Mouse (Mus musculus) forebrain, embryonic 16.5 days (tissue): ENCODE measurements around the gene Klhdc1. TPM values are rescaled to one million over a fixed set of nuclear protein-coding genes. Genes with fewer than 3 reads are reported as not detected.
A peak's percentile ranks its signal among the peaks of the same experiment; 100 is the strongest.

Experiments
- ATAC-seq: fragments of 200-750 bp; cut with Nextera tagmentation; 2 replicates; pipeline ENCODE4 v1.8.0; 2017; ENCODE audit warnings: mild to moderate bottlenecking, moderate library complexity
- H3K27ac ChIP-seq: fragments of 300-500 bp; sonication (generic); 2 replicates; pipeline ENCODE4 v1.5.1; 2014; ENCODE audit warnings: low read length, control low read depth
- H3K27me3 ChIP-seq: fragments of 300-500 bp; sonication (generic); replicated peaks from 2 replicates; pipeline ENCODE4 v1.6.1; 2014; ENCODE audit warnings: low read length; ENCODE audit not compliant: control insufficient read depth, insufficient read depth
- H3K36me3 ChIP-seq: fragments of 300-500 bp; sonication (generic); 2 replicates; pipeline ENCODE4 v1.6.1; 2014; ENCODE audit not compliant: control insufficient read depth, insufficient read depth
- H3K4me1 ChIP-seq: fragments of 300-500 bp; sonication (generic); replicated peaks from 2 replicates; pipeline ENCODE4 v1.6.1; 2014; ENCODE audit warnings: low read length; ENCODE audit not compliant: control insufficient read depth, insufficient read depth
- H3K4me2 ChIP-seq: fragments of 300-500 bp; sonication (generic); 2 replicates; pipeline ENCODE4 v1.6.1; 2014; ENCODE audit warnings: mild to moderate bottlenecking, low read length, control low read depth
- H3K4me3 ChIP-seq: fragments of 300-500 bp; sonication (generic); replicated peaks from 2 replicates; pipeline ENCODE4 v1.5.1; 2014; ENCODE audit warnings: mild to moderate bottlenecking, low read length, control low read depth
- H3K9ac ChIP-seq: fragments of 300-500 bp; sonication (generic); replicated peaks from 2 replicates; pipeline ENCODE4 v1.6.1; 2014; ENCODE audit warnings: low read depth, low read length, control low read depth
- H3K9me3 ChIP-seq: fragments of 300-500 bp; sonication (generic); 2 replicates; pipeline ENCODE4 v1.6.1; 2016; ENCODE audit warnings: low read length; ENCODE audit not compliant: control insufficient read depth
- WGBS: fragments of 180-500 bp; shearing (Covaris S2); extraction: QIAGEN DNeasy Blood & Tissue Kit; methylation state at CpG from one replicate; pipeline ENCODE4 v1.1.7; 2014; 5-methylcytosine and 5-hydroxymethylcytosine counted together
- polyA plus RNA-seq: library from polyadenylated mRNA; unstranded; fragments of >200 nt; fragmentation: Nextera tagmentation; extraction: Ambion mirVana; gene quantifications from 2 replicates; pipeline ENCODE4 v1.2.1, GENCODE M21; 2015

Gene Klhdc1
- polyA plus RNA-seq, 1 experiment from 2014 or later, result 12.5 TPM

DNA sequence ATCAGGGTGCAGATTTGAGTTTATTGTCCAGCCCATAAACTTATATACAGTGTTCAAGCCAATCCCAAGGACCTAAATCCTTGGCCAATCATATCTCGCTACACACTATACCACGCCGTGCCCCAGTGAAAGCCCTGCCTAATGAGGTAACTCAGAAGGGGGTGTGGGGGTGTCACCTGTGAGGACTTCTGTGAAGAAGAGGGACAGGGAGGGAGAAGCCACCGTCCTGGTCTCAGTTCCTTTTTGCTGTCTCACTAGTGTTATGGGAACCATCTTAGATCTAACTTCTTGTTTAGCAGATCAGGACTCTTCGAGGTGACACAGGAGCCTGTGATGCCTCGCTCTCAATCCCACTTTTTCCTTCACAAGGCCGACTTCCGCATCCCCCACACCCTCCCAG lies 46.6 kb downstream of the Klhdc1 start:
- no peak for ATAC-seq
- Histone ChIP-seq H3K27ac (no peak overlapping the region), H3K27me3 (no peaks in the 10 kb centered on the region), H3K9ac (no peak overlapping the region), H3K4me3 (no peak overlapping the region), H3K36me3 (no peaks in the 10 kb centered on the region), H3K4me1 (no peaks in the 10 kb centered on the region), H3K9me3 (no peaks in the 10 kb centered on the region), H3K4me2 (no peak overlapping the region)
- WGBS, result 94% methylated on average over 8 of the region's 8 CpGs

DNA sequence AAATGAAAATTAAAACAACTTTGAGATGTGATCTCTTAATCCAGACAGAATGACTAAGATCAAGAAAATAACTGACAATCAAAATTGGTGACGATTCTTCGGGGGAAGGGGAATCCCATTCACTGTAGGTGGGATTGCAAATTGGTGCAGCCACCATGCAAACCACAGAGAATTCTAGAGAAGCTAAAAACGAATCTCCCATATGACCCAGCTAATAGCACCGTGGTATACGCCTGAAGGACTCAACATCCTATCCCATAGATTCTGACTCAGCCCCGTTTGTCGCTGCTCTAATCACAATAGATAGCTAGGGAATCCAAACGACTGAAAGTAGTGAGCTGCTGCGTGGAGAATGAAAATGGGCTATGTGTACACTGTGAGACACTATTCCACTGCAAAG lies 47.7 kb downstream of the Klhdc1 start:
- Histone ChIP-seq H3K4me3 (no peak overlapping the region), H3K27ac (no peak overlapping the region), H3K36me3 (no peaks in the 10 kb centered on the region), H3K4me1 (no peaks in the 10 kb centered on the region), H3K27me3 (no peaks in the 10 kb centered on the region), H3K9me3 (no peaks in the 10 kb centered on the region), H3K4me2 (no peak overlapping the region), H3K9ac (no peak overlapping the region)
- no peak for ATAC-seq
- WGBS, result 75% methylated on average over 9 of the region's 9 CpGs

DNA sequence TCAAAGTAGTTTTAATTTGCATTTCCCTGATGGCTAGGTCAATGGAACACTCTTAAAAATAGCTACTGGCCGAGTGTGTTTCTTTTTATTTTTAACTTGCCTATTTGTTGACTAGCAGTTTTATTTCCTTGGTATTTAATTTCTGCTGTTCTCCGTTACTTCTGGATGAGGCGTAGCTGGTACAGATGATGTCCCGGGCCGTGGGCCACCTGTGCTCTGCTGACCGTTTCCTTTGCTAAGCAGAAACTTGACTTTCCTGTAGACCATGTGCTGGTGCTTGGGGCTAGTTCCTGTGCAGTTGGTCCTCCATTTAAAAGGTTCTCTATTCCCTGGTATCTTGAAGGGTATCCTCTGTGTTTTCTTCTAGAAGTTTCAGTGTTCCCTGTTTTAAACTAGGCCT lies 51.4 kb downstream of the Klhdc1 start:
- H3K36me3 ChIP-seq, result no peaks in the 10 kb centered on the region
- H3K4me2 ChIP-seq, result no peak overlapping the region
- peaks cover 6% of the 10 kb centered on the region for H3K4me1 ChIP-seq
- H3K27me3 ChIP-seq, result no peaks in the 10 kb centered on the region
- H3K9me3 ChIP-seq, result no peaks in the 10 kb centered on the region
- WGBS, result 90% methylated on average over 6 of the region's 6 CpGs
- no peak overlapping the region for H3K9ac ChIP-seq
- no peak for ATAC-seq
- H3K27ac ChIP-seq, result no peak overlapping the region
- no peak overlapping the region for H3K4me3 ChIP-seq

DNA sequence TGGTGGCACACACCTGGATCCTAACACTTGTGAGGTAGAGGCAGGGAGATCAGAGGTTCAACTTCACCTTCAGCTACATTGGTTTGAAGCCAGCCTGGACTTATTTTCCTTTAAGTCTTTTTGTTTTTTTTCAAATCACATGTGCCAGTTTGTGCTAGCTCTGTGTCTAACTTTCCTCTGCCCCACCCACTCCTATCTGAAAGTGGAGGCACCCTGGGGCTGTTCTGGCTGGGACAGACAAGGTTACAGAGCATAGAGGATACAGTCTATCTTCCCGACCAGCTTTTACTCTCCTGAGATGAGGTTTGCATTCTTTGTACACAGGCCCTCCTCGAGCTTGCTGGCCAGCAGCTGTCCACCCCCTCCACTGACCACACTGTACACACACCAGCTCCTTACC lies 52.8 kb downstream of the Klhdc1 start:
- 72% methylated on average over 2 of the region's 2 CpGs for WGBS
- Histone ChIP-seq H3K4me3 (no peak overlapping the region), H3K4me2 (no peak overlapping the region), H3K27me3 (no peaks in the 10 kb centered on the region), H3K36me3 (no peaks in the 10 kb centered on the region), H3K9ac (no peak overlapping the region), H3K4me1 (peaks cover 17% of the 10 kb centered on the region), H3K27ac (no peak overlapping the region), H3K9me3 (no peaks in the 10 kb centered on the region)
- ATAC-seq, result no peak

DNA sequence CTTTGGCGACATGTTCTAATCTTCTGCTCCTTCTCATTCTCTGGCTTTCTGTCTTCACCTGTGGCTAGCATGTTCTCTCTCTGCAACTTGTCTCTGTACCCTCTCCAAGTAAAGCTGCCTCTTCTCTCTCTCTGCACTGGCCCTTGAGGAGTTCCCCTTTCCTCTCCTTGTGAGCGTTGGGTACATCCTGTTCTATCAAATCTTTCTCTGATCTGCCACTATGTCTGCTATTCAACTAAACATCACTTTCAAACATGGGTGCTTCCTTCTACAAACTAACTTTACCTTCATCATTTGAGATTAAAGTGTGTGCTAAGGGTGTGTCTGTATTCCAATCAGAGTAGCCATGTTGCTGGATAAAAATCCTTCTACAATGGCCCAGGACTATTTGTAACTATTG lies 54.0 kb downstream of the Klhdc1 start:
- Histone ChIP-seq H3K27ac (no peak overlapping the region), H3K4me1 (peaks cover 26% of the 10 kb centered on the region), H3K4me2 (no peak overlapping the region), H3K9me3 (no peaks in the 10 kb centered on the region), H3K27me3 (no peaks in the 10 kb centered on the region), H3K4me3 (no peak overlapping the region), H3K9ac (no peak overlapping the region), H3K36me3 (no peaks in the 10 kb centered on the region)
- 90% methylated on average over 2 of the region's 2 CpGs for WGBS
- ATAC-seq, result no peak

DNA sequence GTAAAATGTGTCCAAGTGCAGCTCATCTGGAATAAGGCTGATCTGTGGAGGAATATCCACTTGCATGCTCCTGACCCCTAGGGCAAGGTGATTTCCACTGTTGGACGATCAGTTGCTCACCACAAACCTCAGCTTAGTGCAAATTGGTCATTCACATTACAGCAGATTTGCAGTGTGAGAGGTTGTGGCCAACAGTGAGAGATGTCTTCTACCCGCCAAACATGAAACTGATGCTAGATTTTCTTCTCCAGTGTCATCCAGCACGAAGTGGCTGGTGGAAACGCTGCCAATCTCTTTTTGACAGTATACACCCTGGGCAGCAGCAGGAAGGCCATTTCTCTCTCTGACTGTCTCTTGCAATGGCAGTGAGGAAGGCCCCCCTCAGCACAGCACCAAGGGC lies 54.7 kb downstream of the Klhdc1 start:
- Histone ChIP-seq H3K9ac (peak overlapping the region; percentile 95), H3K9me3 (no peaks in the 10 kb centered on the region)
- WGBS, result 88% methylated on average over 4 of the region's 4 CpGs

DNA sequence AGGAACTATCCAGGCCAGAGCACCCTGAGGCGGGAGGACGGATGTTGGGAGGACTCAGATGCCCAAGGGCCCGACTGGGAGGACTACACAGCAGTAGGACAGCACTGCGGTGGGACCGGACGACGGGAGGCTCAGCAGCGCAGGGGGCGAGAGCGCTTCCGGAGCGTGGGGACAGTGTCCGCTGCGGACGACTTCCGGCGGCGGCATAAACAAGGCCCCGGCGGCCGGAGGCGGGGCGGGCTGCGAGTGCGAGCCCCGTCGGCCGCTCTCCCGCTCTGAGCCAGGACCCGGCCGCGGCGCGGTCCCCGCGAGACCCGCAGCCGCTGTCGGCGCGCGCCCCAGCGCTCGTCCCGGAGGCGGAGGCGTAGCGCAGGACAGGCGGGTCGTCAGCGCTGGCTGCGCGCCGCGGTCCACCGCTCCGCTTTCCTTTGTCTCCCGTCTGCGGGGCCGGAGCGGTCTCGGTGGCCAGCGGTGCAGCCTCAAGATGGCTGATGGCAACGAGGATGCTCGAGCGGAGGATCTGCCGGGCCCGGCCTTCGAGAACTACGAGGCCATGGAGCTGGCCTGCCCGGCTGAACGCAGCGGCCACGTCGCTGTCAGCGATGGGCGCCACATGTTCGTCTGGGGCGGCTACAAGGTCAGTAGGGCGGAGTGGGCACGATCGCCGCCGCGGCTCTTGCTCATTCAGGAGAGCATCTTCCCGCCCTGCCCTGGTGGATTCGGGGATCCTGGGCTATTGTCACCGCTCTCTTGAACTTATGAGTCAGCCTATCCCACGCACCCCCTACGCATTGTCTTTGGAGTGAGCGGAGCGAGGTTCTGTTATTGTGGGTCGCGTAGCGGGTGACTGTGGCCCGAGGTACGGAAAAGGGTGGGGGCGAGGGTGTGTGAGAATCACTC lies 55.8 kb downstream of the Klhdc1 start, which contains the start of gene Klhdc2:
TSS of gene Klhdc2 (plus strand) at position 171 of the 900 bp plus-strand sequence.
- under 1% methylated on average over 86 of the region's 98 CpGs for WGBS
- peak within 1 kb of the TSS; percentile 84 for H3K4me3 ChIP-seq
- peak within 1 kb of the TSS; percentile 95 for H3K9ac ChIP-seq

More for the DNA sequence above, 54.7 kb downstream of the Klhdc1 start:
- no peaks in the 10 kb centered on the region for H3K27me3 ChIP-seq
- peak overlapping the region; percentile 84 for H3K4me3 ChIP-seq
- peaks cover 3% of the 10 kb centered on the region; the same call in 1 of the 2 replicates for H3K36me3 ChIP-seq
- ATAC-seq, result no peak
- peak overlapping the region; percentile 69 for H3K4me2 ChIP-seq
- H3K4me1 ChIP-seq, result peaks cover 26% of the 10 kb centered on the region
- H3K27ac ChIP-seq, result peak overlapping the region; percentile 91

DNA sequence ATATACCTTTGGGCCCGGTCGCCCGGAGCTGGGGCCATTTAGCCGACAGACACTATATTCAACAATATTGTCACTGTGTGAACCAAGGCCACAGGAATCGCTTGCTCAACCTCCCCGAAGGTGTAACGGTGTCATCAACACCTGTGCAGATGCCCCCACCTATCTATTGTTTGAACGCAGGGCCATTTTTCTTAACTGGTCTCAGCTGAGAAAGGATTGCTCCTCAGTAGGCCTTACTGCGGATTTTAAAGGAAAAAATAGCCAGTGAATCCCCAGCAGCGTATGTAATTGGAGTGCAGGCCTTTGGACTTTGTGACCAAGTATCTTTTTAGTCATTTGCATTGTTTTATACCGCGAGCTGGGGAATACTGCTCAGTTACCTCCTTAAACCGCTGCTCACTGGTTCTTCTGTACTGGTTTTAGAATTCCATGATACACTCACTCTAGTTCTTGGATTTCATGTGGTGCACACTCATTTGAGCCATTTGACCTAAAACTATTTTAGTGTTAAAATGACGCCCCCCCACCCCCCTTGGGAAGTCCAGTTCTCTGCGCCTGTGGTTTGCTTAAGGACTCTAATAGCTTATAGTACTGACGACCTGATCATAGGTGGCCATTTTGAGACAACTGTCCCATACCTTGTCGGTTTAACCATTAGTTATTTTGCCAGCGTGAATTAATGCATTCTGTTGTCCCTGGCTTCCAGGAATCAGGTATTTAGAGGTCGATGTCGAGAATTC lies 56.6 kb downstream of the Klhdc1 start:
- ATAC-seq, result no peak
- Histone ChIP-seq H3K4me2 (peak overlapping the region; percentile 69), H3K9me3 (no peaks in the 10 kb centered on the region), H3K27ac (peak overlapping the region; percentile 91), H3K4me1 (peaks cover 26% of the 10 kb centered on the region), H3K36me3 (peaks cover 14% of the 10 kb centered on the region), H3K4me3 (peak overlapping the region; percentile 84), H3K27me3 (no peaks in the 10 kb centered on the region), H3K9ac (peak overlapping the region; percentile 95)
- 18% methylated on average over 20 of the region's 20 CpGs for WGBS

More for the DNA sequence above, 55.8 kb downstream of the Klhdc1 start, which contains the start of gene Klhdc2:
- Histone ChIP-seq H3K27ac (peak within 1 kb of the TSS; percentile 91), H3K9me3 (no peaks in the 10 kb centered on the region), H3K4me2 (peak within 1 kb of the TSS; percentile 69), H3K4me1 (peaks cover 26% of the 10 kb centered on the region), H3K27me3 (no peaks in the 10 kb centered on the region), H3K36me3 (peaks cover 6% of the 10 kb centered on the region; the same call in 1 of the 2 replicates)
- ATAC-seq, result peak; percentile 95

DNA sequence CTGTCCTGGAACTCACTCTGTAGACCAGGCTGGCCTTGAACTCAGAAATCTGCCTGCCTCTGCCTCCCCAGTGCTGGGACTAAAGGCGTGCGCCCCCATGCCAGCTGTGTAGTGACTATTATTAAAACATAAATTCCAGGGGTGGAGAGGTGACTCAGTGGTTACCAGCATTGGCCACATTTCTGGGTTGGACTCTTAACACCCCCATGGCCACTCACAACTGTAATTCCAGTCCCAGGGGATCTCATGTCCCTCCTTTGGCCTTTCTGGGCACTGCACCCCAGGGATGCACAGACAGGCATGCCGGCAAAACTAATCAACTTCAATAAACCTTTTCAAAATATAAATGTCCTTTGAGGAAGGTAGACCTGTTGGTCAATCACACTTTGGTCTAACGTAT lies 57.3 kb downstream of the Klhdc1 start:
- Histone ChIP-seq H3K27me3 (no peaks in the 10 kb centered on the region), H3K4me2 (peak overlapping the region; percentile 69), H3K4me3 (peak overlapping the region; percentile 84), H3K4me1 (peaks cover 26% of the 10 kb centered on the region), H3K36me3 (peaks cover 19% of the 10 kb centered on the region), H3K9me3 (no peaks in the 10 kb centered on the region), H3K27ac (no peak overlapping the region), H3K9ac (no peak overlapping the region)
- WGBS, result 96% methylated on average over 4 of the region's 4 CpGs
- no peak for ATAC-seq
